Mouse (Mus musculus) urinary bladder, postnatal 36 days (tissue): ENCODE measurements around the gene Pgs1.

Source experiments
- DNase-seq, 2 experiments: peaks; one replicate each; pipeline ENCODE4 v3.0.0; 2022; ENCODE audit warnings: low spot score in 2 of 2, mixed read lengths in 1 of 2

Gene Pgs1

GRCm38 (mm10) chr11:117975211-117975967 is 10.7 kb upstream of the Pgs1 start:
- no peak for DNase-seq

- DNase-seq, result no peak
These were observed 10.0 kb upstream of the Pgs1 start for GRCm38 (mm10) chr11:117976081-117976582.

GRCm38 (mm10) chr11:117977694-117978360 is 8.3 kb upstream of the Pgs1 start:
- DNase-seq, result no peak

- no peak for DNase-seq
These were observed 6.7 kb upstream of the Pgs1 start for GRCm38 (mm10) chr11:117979388-117979787.

- DNase-seq, result no peak
These were observed 3.7 kb upstream of the Pgs1 start for GRCm38 (mm10) chr11:117982426-117982825.

- no peak for DNase-seq
These were observed 2.3 kb upstream of the Pgs1 start for GRCm38 (mm10) chr11:117983770-117984169.

- DNase-seq, result no peak
These were observed 950 bp downstream of the Pgs1 start for GRCm38 (mm10) chr11:117987032-117987451.

- DNase-seq, result no peak
These were observed 1.9 kb downstream of the Pgs1 start for GRCm38 (mm10) chr11:117987968-117988367.

GRCm38 (mm10) chr11:117989241-117989640 is 3.1 kb downstream of the Pgs1 start:
- no peak for DNase-seq

- no peak for DNase-seq
These were observed 3.8 kb downstream of the Pgs1 start for GRCm38 (mm10) chr11:117989926-117990325.

- DNase-seq, result no peak
These were observed 5.7 kb downstream of the Pgs1 start for GRCm38 (mm10) chr11:117991502-117992470.

- no peak for DNase-seq
These were observed 7.4 kb downstream of the Pgs1 start for GRCm38 (mm10) chr11:117993190-117994175.

GRCm38 (mm10) chr11:117994250-117995057 is 8.4 kb downstream of the Pgs1 start:
- peak; percentile 45 to 54 for DNase-seq

GRCm38 (mm10) chr11:117995255-117995654 is 9.2 kb downstream of the Pgs1 start:
- no peak for DNase-seq

- DNase-seq, result no peak
These were observed 9.6 kb downstream of the Pgs1 start for GRCm38 (mm10) chr11:117995661-117996060.

GRCm38 (mm10) chr11:117996066-117996465 is 10.0 kb downstream of the Pgs1 start:
- DNase-seq, result no peak

GRCm38 (mm10) chr11:117997085-117997484 is 11.0 kb downstream of the Pgs1 start:
- no peak for DNase-seq

- DNase-seq, result no peak
These were observed 12.3 kb downstream of the Pgs1 start for GRCm38 (mm10) chr11:117998356-117998755.

- DNase-seq, result peak in 1 of 2 experiments; percentile 44
These were observed 13.3 kb downstream of the Pgs1 start for GRCm38 (mm10) chr11:117999260-117999934.
